Comparison of ENCODE assay signal across 1 mouse cellular context in the genomic region with DNA sequence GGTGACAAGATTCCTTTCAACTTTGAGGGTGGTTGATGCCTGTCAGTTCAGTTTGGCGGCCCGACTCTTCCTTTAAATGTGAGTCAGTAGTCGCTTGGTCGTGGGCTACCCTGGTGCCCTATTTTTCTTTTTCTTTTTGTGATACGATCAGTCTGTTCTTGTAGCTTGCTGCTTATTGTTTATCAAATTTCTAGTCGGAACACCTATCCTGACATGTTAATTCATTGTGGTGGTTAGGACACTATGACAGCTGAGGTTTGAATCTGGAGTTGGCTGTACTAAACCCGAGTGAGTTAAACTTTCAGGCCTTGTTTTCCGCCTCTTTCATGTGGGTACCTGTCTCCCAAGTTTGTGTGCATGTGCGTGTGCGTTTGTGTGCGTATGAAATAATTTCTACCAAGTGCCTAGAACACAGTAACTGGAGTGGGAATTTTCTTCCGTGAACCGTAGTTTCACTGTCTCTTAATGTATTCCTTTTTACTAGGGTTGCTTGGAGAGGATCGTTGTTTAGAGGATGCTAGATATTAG.
TF ChIP-seq lines count a peak whose summit lies in the region.

No protein-coding gene starts in this region.

TF ChIP-seq in MEL, 35 proteins besides CTCF, POLR2A, EP300 and RAD21 (continued from another document):
- TF ChIP-seq GABPA (IDR thresholded peaks at IDR 0.05; ENCODE audit: low read depth, low read length) (no peak), USF2 (IDR thresholded peaks at IDR 0.05; ENCODE audit: borderline replicate concordance in 1 of 2, insufficient read depth in 1 of 2, low read depth in 1 of 2, low read length in 2 of 2) (no peak), SIN3A (IDR thresholded peaks at IDR 0.05; ENCODE audit: low read length) (peak; percentile 48; the same call in 1 of the 2 replicates), MXI1 (IDR thresholded peaks at IDR 0.05; ENCODE audit: low read depth, low read length) (peak; percentile 70), RCOR1 (IDR thresholded peaks at IDR 0.05; ENCODE audit: low read depth, low read length) (no peak), KAT2A (conservative IDR thresholded peaks at IDR 0.05; ENCODE audit: low read depth, low read length) (no peak), NELFE (IDR thresholded peaks at IDR 0.05; ENCODE audit: low read depth, low read length) (no peak), ETS1 (IDR thresholded peaks at IDR 0.05; ENCODE audit: low read depth, low read length) (no peak), CHD1 (IDR thresholded peaks at IDR 0.05; ENCODE audit: low read depth, low read length) (peak; percentile 86; the same call in 1 of the 2 replicates), SMC3 (IDR thresholded peaks at IDR 0.05; ENCODE audit: low read depth, low read length) (no peak)
